Mouse (Mus musculus) heart, adult 11 months (tissue): Measurements from ENCODE around the gene Adam12.
A peak's percentile ranks its signal among the peaks of the same experiment; 100 is the strongest.

ENCODE experiments used
- DNase-seq: peaks from one replicate; pipeline ENCODE4 v3.0.0; 2022

Adam12 gene

DNA sequence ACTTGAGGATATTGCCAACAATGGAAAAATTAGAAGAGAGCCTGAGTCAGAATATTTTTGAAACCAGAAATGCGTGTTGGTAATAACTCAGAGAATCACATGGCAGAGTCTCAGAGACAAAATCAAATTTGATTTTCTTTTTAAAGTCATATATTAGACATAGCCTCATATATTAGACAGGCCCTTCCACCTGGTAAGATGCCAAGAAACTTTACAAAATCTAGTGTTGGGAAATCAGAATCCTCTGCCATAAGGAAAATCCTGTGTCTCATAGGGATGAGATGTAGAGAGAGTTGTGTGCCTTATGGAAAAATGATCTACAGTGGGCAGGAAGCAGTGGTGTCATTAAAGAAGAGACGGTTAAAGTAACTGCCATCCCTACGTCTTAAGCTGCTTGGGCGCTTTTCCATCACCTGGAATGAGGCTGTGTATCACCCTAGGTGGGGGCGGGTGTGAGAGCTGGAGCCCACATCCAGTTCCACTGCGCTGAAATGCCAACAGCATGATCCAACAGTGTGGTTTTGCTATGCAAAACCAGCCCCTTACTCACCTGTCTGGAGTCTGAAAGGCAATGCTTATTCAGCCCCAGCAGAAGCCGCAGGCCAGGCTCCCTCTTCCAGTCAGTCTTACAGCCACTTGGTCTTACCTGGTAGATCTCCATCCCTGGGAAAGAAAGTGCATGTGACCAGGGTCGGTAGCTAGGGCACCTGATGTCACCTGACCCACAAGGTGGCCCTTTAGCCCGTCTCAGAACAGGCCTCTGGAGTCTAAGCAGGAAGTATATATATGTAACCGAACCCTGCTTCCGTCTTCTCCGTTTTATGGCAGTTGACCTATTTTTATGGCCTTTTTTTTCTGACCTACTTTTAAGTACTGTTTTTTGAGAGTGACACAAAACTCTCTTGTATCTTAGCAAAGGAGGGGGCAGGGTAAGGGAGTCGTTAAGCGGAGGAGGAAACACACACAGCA, at the start of gene Adam12:
Adam12 (minus strand) TSS at position 769 of the 969 bp plus-strand sequence.
- peak; percentile 65 for DNase-seq

GRCm38 (mm10) chr7:134272956-134273355, 41.0 kb upstream of the Adam12 start:
- DNase-seq = peak; percentile 74

GRCm38 (mm10) chr7:134272421-134272820, 40.5 kb upstream of the Adam12 start:
- peak; percentile 31 for DNase-seq

- DNase-seq = peak; percentile 29
Observed at GRCm38 (mm10) chr7:134265783-134266182, 33.8 kb upstream of the Adam12 start.

DNA sequence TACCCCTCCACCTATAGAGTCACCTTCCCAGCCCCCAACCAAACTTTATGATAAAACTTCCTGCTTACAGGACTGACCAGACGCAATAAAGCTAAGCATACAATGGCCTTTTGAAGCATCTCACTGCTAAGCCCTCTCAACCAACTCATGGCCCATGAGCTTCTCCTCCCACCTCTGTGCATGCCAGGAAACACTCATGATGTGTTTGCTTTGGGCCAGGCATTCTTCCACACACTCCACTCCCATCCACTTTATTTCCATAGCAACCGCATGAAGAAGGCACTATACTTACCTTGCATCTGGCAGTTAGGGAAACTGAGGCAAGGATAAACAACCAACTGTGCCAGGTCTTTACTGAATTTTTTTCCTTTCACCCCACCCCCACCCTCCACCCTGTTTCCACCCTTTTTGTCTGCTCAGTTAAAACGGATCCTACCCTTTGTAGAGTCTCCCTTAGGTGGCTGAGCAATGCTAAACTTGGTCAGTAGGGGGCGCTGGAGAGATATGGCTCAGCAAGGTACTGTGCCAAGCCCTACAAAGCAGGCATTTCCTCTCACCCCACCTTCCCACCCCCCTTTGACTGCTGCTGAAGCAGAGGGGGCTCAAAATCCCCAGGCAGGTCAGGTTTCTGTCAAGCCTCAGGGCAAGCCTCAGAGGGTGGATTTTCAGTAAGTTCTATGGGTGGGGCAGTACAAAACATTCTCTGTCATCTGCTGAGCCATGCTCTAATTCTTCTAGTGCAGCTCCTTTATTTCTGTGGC, 31.4 kb upstream of the Adam12 start:
- DNase-seq = peak; percentile 92

DNA sequence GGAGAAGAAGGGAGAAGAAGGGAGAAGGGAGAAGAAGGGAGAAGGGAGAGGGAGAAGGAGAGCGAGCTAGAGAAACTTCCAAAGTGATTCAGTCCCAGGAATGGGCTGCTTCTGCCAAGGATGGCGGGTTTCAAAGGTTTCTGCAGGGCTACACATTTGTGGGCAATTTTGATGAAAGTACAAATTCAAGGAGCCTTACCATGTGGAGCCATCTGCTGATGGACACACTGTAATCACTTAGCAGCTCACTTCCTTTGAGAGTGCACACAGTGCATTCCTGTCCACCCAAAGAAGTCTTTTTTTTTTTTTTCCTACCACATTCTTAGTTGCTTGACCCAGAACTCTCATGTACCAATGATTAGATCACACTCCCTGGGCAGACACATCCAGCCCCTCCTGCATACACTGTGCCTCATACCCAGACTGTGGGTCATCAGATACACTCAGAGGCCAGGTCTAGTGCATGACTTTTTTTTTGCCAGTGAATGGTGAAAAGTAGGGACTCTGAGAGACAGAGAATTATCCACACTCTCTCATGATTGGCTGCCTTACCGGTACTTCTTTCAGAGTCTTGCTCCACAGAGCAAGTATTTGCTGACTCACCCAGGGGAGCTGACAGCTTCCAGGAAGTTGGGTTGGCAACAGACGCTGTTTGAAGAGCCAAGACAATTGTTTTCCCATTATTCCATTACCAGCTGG, 29.2 kb upstream of the Adam12 start:
- peak; percentile 97 for DNase-seq

- DNase-seq = no peak
Observed at GRCm38 (mm10) chr7:134250273-134250870, 18.4 kb upstream of the Adam12 start.

- no peak for DNase-seq
Observed at GRCm38 (mm10) chr7:134248041-134248440, 16.1 kb upstream of the Adam12 start.

- no peak for DNase-seq
Observed at GRCm38 (mm10) chr7:134246624-134247023, 14.7 kb upstream of the Adam12 start.

DNA sequence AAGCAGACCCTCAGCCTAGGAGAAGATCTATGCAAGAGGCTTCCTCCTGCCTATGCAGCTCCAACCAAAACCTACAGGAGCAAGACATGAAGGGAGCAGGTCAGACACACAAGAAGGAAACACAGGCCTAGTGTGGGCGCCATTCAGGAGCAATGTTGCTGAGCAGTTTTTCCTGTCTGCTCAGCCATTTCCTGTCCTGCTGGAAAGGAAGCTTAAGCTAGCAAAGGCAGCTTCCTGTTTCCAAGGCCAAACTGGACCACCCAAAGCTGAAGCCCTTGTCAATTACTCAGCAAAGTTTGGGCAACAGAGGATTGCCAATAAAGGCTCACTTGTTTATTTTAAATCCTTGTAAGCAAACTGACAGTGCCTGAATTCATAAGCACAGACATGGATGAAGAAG, 10.8 kb upstream of the Adam12 start:
- DNase-seq = peak; percentile 93

DNA sequence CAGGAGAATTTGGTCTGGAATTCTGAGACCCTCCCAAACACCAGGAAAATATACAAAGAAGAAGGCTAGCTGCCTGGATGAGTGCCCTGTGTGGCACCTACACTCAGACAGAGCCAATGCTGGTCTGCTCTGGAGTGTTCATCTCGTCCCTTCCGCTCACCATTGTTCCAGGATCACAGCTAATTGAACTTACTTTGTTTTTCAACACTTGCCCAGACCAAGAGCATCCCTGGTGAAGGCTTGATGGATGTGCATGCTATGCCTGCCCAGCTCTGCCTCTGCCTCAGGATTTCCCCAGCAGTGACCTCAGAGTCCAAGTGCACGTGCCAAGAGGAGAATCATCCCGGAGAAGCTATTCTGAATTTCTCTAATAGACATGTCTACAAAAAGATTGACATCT, 9.3 kb upstream of the Adam12 start:
- peak; percentile 53 for DNase-seq

DNA sequence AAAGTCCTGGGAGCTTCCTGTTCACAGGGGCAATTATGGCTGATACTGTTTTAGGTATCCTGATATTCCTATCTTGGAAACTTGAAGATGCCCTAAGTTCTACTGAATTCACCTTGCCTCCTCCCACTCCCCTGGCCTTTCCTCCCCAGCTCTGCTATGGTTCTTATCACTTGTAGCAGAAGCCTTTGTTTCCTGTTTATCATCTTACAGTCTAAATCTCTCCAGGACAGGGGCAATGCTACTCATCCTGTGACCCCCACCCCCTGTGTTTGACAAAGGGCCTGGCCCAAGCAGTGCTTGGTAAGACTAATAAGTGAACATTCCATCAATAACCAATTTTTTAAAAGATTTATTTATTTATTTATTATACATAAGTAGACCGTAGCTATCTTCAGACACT, 8.6 kb upstream of the Adam12 start:
- peak; percentile 71 for DNase-seq

DNA sequence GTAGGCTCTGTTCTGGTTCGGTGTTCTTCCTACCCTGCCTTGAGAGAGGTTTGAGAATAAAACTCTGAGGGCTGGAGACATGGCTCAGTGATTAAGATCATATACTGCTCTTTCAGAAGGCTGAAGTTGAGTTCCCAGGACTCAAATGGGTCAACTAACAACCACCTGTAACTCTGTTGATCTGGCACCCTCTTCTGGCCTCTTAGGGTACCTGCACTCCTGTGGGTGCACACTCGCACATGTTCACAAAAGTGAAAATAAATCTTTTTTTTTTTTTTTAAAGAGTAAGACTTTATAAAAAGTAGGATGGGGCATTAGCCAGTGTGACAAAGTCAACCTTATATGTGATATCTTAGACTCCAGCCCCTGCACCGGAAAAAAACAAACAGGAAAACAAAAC, 6.9 kb upstream of the Adam12 start:
- no peak for DNase-seq

- peak; percentile 79 for DNase-seq
Observed at GRCm38 (mm10) chr7:134237356-134237755, 5.4 kb upstream of the Adam12 start.

DNA sequence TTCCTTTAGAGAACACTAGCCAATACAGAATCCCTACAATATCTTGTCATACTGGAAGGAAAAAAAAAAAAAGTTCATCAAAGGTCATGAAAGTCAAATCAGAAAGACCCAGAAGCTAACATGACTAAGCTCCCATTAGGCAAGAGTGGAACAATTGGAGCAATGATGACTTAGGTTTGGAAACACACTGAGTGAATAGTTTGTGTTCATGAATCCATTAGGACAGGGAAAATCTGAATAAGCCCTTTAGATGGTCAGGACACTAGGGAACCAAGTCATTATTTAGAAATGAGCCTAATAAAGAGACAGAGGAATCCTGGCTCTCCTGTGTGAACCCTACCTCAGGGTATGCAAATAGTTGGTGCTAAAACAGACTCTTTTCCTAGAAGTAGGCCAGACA, 4.8 kb upstream of the Adam12 start:
- no peak for DNase-seq

- no peak for DNase-seq
Observed at GRCm38 (mm10) chr7:134235552-134235951, 3.6 kb upstream of the Adam12 start.

DNA sequence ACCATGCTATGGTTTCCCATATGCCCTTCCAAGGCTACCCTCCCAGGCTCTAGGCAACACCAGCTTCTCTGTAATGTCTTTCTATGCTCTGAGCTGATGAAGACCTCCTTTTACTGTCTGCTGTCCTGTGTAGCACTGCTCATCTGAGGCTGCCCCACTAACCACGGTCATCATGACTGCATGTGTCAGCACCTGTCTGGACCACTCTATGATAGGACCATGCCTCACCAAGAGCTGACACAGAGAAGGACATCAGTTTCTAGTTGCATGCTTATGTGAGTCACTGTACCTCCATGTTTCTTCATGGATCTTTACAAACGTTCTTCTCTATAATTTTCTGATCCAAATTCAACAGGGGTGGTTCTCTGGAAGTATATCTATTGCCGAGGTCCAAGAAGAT, 1.2 kb downstream of the Adam12 start:
- peak; percentile 79 for DNase-seq

- DNase-seq = peak; percentile 81
Observed at GRCm38 (mm10) chr7:134229899-134230298, 2.0 kb downstream of the Adam12 start.

- DNase-seq = peak; percentile 92
Observed at GRCm38 (mm10) chr7:134227773-134228455, 4.0 kb downstream of the Adam12 start.

DNA sequence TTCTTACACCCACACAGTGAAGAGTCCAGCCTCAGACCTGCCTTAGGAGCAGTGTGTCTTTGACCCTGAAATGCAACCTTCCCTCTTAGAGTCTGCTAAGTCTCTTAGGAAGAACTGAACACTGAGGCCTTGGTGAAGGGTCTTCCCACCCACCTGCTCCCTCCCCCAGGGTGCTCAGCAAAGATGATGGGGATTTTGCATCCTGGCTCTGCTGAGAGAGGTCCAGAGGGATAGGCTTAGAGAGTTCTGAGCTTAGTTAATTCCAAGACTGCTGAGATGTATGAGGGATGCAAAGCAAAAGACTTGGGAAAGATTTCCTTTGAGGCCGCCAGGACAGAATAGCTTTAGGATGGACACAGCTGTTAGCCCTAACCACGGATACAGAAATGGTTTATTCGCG, 4.8 kb downstream of the Adam12 start:
- peak; percentile 83 for DNase-seq

- DNase-seq = peak; percentile 82
Observed at GRCm38 (mm10) chr7:134226231-134226630, 5.7 kb downstream of the Adam12 start.
